Mouse (Mus musculus): ENCODE measurements at regions not wholly inside any gene's neighbourhood (a gene's known extent, or its start where the extent isn't known, plus 50 kb on each side); places are given as distances from the start of the nearest gene placed in this dataset.
"Not testable (repeated sequence)": the region's sequence is repeated elsewhere in the genome, so short reads cannot be mapped to it uniquely, and the experiment has no call there.

DNA sequence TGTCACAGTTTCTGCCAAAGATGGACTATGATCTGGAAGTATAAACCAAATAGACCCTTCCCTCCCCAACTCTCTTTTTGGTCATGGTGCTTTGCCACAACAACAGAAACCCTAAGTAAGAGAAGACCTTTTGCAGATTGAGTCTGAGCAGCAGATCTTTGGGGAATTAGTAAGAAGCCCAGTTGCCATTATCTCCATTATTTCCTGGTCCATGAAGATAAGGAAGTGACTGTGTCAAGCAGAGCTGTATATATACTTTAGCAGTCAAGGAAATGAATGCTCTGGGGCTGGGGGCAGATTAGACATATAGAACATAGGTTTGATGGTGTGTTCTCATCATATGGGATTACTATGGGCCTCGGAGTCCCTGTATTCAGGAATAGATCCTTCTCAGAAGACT, 117.8 kb upstream of the C9orf72 start:
- no peak for DNase-seq

DNA sequence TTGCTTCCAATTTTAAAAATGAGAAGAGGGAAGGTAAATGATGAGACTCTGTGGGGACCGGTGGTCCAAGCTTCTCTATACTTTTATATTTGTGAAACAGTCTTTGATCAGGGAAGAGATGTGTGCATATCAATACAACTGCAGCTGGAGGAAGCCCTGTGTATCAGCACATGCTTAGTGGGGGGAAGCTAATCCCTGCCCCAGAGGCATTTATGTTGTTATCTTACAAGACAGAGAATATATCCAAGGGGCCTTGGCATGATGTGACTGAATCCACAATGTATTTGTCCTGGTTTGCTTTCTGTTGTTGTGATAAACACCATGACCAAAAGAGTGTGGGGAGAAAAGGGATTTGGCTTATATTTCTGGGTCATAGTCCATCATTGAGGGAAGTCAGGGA, 105.2 kb upstream of the C9orf72 start:
- DNase-seq, result no peak

DNA sequence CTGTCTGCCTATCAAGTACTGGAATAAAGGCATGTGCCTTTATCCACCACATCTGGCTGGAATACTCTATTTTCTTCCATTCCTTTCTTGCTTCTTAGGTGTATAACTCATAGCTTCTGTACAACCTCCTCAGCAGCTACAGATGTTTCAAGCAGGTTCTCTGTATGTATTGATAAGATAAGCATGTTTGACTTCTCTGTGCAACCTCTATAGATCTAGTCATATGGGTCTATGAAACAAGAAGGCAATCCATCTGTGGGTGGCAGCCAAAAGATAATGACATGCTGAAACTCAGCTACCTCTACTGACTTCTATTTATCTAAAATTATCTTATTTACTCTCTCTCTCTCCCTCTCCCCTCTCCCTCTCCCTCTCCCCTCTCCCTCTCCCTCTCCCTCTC, 99.3 kb upstream of the C9orf72 start:
- no peak for DNase-seq

DNA sequence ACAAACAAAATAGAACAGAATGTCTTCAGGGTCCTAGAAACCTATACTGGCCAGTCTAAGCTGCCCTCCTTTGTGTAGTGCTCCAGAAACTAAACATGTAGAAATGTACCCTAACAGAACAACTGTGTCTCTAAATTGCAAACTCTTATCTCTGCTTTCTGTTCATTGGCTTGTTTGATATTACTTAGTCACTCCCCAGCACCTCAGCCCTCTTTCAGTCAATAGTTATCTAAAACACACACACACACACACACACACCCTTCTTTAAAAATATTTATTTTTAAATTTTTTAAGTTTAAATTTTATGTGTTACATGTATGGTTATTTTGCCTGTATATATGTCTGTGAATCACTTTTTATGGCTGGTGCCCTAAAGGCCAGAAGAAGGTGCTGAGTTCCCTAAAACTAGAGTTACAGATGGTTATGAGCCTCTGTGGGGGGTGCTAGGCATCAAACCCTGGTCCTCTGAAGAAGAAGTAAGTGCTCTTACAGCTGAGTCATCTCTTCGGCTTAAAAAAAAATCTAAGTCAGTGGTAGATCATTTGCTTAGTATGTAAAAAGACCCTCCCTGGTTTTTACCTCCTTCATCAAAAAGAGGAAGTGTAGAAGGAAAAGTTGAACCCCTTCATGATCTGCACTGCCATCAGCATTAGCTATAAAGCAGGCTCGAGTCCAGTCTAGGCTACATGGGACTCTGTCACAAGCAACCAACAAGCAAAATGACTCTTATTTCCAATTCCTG, 96.6 kb upstream of the C9orf72 start:
- DNase-seq, result no peak

DNA sequence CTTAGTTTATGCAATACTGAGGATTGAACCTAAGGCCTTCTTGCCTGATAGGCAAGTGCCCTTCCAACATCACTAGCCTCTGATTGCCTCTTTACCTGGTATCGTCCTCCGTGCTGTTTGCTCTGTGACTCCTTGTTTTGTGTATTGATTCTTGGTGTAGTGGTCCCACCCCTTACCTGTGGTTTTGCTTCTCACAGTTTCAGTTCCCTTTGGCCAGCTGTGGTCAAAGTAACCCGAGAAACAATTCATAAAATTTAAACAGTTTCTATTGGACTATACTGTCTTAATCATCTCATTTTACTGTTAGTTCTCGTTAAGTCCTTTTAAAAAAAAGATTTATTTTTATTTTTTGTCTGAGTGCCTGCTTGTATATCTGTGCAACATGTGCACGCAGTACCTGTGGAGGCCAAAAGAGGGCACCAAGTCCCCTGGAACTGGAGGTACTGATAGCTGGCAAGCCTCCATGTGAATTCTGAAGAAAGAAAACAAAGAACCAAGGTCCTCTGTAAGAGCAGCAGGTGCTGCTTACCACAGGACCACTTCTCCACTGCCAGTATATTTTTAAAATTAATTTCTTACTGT, 84.5 kb upstream of the C9orf72 start:
- DNase-seq, result peak; percentile 52

DNA sequence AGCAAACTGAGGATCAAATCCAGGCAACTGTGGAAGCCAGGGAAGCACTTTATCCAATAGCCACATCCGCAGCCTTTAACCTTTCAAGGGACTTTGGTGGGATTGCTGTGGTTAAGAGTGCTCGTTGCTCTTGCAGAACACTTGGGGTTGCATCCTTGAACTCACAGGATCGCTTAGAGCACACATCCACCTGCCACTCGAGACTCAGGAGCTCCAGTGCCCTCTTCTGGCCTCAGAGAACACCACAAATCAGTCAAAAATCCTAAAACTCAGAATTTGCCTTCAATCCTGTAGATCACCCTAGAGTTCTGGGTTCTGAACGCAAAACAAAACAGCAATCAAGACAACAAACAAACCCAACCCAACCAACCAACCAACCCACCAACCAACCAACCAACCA, 82.2 kb upstream of the C9orf72 start:
- no peak for DNase-seq

DNA sequence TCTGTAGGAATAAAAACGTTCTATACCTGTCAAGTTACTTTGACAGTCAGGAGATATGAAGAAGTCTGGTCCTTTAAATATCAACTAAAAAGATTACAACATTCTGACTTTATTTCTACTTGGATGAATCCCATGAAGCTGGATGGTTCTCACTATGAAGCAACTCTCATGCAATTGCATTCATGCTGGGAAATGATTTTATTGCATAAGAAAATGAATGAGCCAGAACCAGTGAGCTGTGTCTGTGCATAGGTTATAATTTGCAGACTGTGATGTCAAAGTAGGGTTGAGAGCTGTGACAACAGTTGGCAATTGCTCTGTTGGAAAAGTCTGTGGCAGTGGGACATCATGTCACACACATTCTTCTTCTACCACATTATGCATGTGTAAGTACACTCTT, 79.2 kb upstream of the C9orf72 start:
- no peak for DNase-seq

DNA sequence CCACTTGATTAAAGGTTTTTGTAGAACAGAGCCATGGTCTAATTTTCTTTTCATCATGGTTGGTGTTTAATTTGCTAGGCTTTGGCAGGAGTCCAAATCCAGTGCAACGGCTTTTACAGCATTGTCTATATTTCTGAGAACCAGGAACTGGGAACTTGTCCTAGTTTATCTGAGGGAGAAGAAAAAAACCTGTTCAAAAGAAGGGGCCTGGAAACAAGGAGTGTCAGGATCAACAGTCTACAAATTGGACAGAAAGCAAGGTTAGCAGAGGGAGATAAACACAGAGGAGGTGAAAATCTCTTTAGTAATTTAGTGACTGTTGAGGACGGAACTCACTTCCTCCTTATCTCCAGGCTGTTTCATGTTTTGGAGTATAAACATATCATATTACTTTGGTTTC, 74.9 kb upstream of the C9orf72 start:
- DNase-seq, result no peak

DNA sequence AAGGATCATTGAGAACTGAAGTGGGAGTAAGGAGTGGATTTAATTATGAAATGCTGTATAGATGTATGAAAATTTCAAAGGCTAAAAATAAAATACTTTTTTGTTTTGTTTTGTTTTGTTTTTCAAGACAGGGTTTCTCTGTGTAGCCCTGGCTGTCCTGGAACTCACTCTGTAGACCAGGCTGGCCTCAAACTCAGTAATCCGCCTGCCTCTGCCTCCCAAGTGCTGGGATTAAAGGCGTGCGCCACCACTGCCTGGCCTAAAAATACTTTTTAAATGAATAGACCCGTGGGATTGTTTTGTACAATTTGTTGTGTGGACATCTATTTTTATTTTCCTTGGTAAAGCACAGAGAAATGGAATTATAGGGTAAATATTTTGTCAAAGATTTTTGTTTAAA, 74.4 kb upstream of the C9orf72 start:
- DNase-seq, result not testable (repeated sequence)

DNA sequence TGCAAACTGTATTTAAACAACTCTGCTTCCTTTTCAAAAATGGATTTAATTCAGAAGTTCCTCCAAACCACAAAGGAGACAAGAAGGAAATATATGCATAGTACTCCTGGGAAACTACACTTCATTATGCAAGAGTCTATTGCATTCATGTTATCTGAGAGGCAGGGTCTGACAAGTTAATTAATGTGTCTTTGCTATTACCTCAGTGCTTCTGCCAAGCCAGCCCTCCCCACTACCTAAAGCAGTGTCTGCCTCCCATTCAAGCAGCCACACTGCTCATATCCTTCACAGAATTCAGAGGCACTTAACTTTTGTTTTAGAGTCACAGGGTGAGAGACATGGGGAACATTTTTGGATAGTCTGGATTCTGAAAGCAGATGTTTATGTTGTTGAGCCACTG, 58.6 kb upstream of the C9orf72 start:
- no peak for DNase-seq

Data from liver (tissue).